Mouse (Mus musculus) limb, embryonic 15.5 days (tissue): ENCODE measurements around the gene Zfp3. TPM values are rescaled to one million over a fixed set of nuclear protein-coding genes. Genes with fewer than 3 reads are reported as not detected.

Experiments
- ATAC-seq: fragments of 200-750 bp; cut with Nextera tagmentation; 2 replicates; pipeline ENCODE4 v1.8.0; 2017; ENCODE audit warnings: low read depth, moderate TSS enrichment; ENCODE audit not compliant: insufficient number of reproducible peaks, low FRiP score, low TSS enrichment
- H3K27ac ChIP-seq: fragments of 300-500 bp; sonication (generic); 2 replicates; pipeline ENCODE4 v1.5.1; 2015; ENCODE audit warnings: moderate library complexity, mild to moderate bottlenecking, inconsistent platforms
- H3K27me3 ChIP-seq: fragments of 300-500 bp; sonication (generic); 2 replicates; pipeline ENCODE4 v1.6.1; 2015; ENCODE audit warnings: inconsistent platforms
- H3K36me3 ChIP-seq: fragments of 300-500 bp; sonication (generic); 2 replicates; pipeline ENCODE4 v1.6.1; 2015; ENCODE audit warnings: inconsistent platforms
- H3K4me1 ChIP-seq: fragments of 300-500 bp; sonication (generic); 2 replicates; pipeline ENCODE4 v1.6.1; 2015; ENCODE audit warnings: inconsistent platforms
- H3K4me2 ChIP-seq: fragments of 300-500 bp; sonication (generic); 2 replicates; pipeline ENCODE4 v1.6.1; 2015; ENCODE audit warnings: mild to moderate bottlenecking, inconsistent platforms
- H3K4me3 ChIP-seq: fragments of 300-500 bp; sonication (generic); 2 replicates; pipeline ENCODE4 v1.5.1; 2015; ENCODE audit warnings: mild to moderate bottlenecking, inconsistent platforms
- H3K9ac ChIP-seq: fragments of 300-500 bp; sonication (generic); 2 replicates; pipeline ENCODE4 v1.6.1; 2015; ENCODE audit warnings: inconsistent platforms
- H3K9me3 ChIP-seq: fragments of 300-500 bp; sonication (generic); 2 replicates; pipeline ENCODE4 v1.6.1; 2016; ENCODE audit warnings: inconsistent platforms
- WGBS: fragments of 180-500 bp; shearing (Covaris S2); methylation state at CpG from one replicate; pipeline ENCODE4 v1.1.7; 2015; 5-methylcytosine and 5-hydroxymethylcytosine counted together
- polyA plus RNA-seq: library from polyadenylated mRNA; unstranded; fragments of >200 nt; fragmentation: Nextera tagmentation; extraction: Ambion mirVana; gene quantifications from 2 replicates; pipeline ENCODE4 v1.2.1, GENCODE M21; 2015

Gene Zfp3
- polyA plus RNA-seq = 7.3 and 7.9 TPM in 2 replicates

DNA sequence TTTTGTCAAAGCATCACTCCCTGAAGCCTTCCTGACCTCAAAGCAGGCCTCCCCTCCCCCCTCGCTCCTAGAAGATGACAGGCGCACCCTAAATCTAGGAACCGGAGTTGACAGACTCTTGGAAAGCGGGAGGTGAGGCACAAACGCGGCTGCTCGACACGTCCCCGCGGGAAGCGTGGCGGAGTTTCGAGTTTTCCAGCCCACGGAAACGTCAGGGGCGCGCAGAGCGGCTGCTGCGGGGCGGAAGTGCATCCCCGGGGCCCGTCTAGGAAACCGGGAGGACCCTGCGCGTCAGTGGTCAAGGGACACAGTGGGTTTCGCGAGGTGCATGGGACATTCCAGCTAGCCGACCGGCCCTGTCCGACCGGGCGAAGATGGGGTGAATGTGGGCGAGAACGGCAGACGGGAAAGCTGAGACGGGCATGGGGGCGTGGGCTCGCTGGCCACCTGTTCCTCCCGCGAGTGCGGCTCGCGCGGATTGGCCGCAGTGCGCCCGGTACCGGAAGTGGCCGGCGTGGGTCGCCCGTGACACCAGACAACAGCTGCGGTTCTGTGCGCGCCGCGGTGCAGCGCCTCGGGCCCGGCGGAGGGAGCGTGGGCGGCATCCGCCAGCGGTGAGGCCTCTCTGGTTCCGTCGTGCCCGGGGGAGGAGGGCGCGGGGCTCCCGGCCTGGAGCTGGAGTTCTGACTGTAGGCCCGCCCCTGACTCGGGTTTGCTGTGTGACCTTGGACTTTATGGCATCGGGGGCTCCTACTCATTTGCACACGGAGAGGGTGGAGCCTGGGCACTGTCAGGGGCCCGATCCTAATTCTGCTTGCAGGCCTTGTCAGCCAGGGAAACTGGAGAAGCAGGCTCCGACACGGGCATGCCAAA, at the start of gene Zfp3:
Gene Zfp3, plus strand, starts transcription at position 274 of the 873 bp plus-strand sequence.
- H3K4me2 ChIP-seq = peak within 1 kb of the TSS; percentile 87
- H3K27ac ChIP-seq = peak within 1 kb of the TSS; percentile 83
- H3K9ac ChIP-seq = peak within 1 kb of the TSS; percentile 69
- H3K4me3 ChIP-seq = peak within 1 kb of the TSS; percentile 74
- ATAC-seq = peak; percentile 80
- no peaks in the 10 kb centered on the region for H3K9me3 ChIP-seq
- H3K36me3 ChIP-seq = peaks cover 4% of the 10 kb centered on the region; the same call in 1 of the 2 replicates
- H3K4me1 ChIP-seq = peaks cover 17% of the 10 kb centered on the region
- WGBS = under 1% methylated on average over 68 of the region's 78 CpGs
- no peaks in the 10 kb centered on the region for H3K27me3 ChIP-seq

DNA sequence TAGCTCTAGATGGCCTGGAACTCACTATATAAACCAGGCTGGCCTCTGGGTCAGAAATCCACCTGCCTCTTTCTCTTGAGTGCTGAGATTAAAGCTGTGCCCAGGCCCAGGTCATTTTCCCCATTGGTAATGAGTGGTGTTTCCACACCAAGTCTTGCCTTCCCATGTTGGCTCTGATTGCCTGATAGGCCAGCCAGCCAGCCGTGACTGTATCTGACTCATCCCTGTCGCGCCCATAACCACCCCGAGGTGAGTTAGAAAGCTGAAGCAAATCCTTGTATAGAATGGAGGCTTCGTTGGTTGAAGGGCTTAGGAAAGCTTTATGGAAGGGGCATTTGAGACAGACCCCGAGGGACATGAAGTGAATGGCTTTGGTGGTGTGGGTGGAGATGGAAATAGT, 48.2 kb upstream of the Zfp3 start:
- ATAC-seq = no peak
- H3K4me2 ChIP-seq = no peak overlapping the region
- 87% methylated on average over 6 of the region's 6 CpGs for WGBS
- no peak overlapping the region for H3K4me3 ChIP-seq
- peaks cover 83% of the 10 kb centered on the region for H3K36me3 ChIP-seq
- no peaks in the 10 kb centered on the region for H3K27me3 ChIP-seq
- H3K27ac ChIP-seq = no peak overlapping the region
- H3K9me3 ChIP-seq = no peaks in the 10 kb centered on the region
- H3K9ac ChIP-seq = no peak overlapping the region
- no peaks in the 10 kb centered on the region for H3K4me1 ChIP-seq

DNA sequence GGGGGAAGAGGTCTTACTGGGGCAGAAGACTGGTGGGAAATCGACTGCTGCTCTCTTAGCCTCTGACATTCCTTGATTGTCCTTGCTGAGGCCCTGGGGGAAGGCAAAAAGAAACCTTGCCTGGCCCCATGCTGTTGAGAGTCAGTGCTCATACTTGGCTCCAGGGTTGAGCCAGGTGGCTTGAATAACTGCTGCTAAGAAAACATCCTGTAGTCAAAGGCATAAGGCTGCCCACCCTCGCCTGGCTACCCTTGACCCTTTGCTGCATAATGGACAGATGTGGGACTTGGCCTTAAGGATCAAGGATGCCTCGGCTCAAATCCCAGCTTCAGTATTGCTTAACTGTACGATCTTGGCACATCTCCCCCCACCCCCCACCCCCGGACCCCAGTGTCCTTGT, 45.5 kb upstream of the Zfp3 start:
- Histone ChIP-seq H3K36me3 (peaks cover 86% of the 10 kb centered on the region), H3K4me3 (no peak overlapping the region), H3K9me3 (no peaks in the 10 kb centered on the region), H3K27ac (no peak overlapping the region), H3K4me1 (no peaks in the 10 kb centered on the region), H3K4me2 (no peak overlapping the region), H3K27me3 (no peaks in the 10 kb centered on the region), H3K9ac (no peak overlapping the region)
- WGBS = 81% methylated on average over 5 of the region's 5 CpGs
- no peak for ATAC-seq

DNA sequence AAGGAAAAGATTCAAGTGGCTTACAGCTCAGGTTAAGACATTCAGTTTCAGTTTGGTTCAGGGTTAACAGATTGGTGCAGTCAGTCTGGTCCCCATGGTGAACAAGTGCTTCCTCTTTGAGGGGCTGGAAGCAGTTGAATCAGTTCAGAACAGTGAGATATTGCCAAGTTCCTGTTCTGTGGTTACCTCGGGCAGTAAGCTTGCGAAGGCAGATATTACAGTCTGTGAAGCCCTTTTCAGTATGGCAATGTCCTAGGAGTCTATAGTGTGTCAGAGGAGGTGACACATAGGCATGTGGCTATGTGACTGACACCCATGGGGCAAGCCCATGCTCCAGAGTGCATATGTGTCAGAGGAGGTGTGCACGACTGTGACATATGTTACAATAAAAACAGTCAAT, 43.4 kb upstream of the Zfp3 start:
- Histone ChIP-seq H3K27ac (no peak overlapping the region), H3K9ac (no peak overlapping the region), H3K4me2 (no peak overlapping the region), H3K4me1 (no peaks in the 10 kb centered on the region), H3K4me3 (no peak overlapping the region), H3K9me3 (no peaks in the 10 kb centered on the region), H3K36me3 (peaks cover 95% of the 10 kb centered on the region), H3K27me3 (no peaks in the 10 kb centered on the region)
- 77% methylated on average over 3 of the region's 3 CpGs for WGBS
- ATAC-seq = no peak

DNA sequence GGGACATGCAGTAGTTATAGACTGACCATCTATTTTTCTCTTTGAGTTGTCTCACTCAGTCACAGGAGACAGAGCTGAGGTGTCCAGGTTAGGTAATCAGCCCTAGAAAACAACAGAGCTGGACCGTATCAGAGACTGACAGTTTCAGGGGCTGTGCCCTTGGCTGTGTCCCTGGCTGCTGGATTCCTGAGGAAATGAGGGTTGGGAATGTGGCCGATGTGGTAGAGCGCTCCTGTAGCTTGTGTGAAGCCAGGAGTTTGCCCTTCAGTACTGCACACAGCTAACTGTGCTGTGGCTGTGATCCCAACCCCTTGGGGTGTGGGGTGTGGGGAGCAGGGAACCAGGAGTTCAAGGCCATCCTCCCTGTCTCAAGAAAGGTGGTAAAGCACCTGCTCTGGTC, 42.9 kb upstream of the Zfp3 start:
- no peak for ATAC-seq
- Histone ChIP-seq H3K4me1 (no peaks in the 10 kb centered on the region), H3K27me3 (no peaks in the 10 kb centered on the region), H3K4me2 (no peak overlapping the region), H3K4me3 (no peak overlapping the region), H3K36me3 (peaks cover 96% of the 10 kb centered on the region), H3K9me3 (no peaks in the 10 kb centered on the region), H3K9ac (no peak overlapping the region), H3K27ac (no peak overlapping the region)
- WGBS = 96% methylated on average over 3 of the region's 3 CpGs

DNA sequence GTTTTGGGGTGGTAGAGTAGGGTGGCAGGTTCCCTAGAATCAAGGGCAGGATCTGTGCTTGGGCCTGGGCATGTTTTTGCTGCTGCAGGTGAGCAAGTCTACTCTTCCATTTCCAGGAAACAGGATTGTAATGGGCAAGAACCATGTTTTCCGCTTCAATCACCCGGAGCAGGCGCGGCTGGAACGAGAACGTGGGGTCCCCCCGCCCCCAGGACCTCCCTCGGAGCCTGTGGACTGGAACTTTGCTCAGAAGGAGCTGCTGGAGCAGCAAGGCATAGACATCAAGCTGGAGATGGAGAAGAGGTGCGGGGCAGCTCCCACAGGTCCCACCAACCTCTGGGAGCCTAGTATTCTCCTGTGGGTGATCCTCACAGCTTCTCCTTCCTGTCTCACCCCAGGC, 39.3 kb upstream of the Zfp3 start:
- H3K27ac ChIP-seq = no peak overlapping the region
- H3K36me3 ChIP-seq = peaks cover 89% of the 10 kb centered on the region
- H3K4me3 ChIP-seq = no peak overlapping the region
- no peak overlapping the region for H3K9ac ChIP-seq
- H3K27me3 ChIP-seq = no peaks in the 10 kb centered on the region
- no peak overlapping the region for H3K4me2 ChIP-seq
- no peaks in the 10 kb centered on the region for H3K4me1 ChIP-seq
- 95% methylated on average over 9 of the region's 9 CpGs for WGBS
- no peak for ATAC-seq
- H3K9me3 ChIP-seq = no peaks in the 10 kb centered on the region

DNA sequence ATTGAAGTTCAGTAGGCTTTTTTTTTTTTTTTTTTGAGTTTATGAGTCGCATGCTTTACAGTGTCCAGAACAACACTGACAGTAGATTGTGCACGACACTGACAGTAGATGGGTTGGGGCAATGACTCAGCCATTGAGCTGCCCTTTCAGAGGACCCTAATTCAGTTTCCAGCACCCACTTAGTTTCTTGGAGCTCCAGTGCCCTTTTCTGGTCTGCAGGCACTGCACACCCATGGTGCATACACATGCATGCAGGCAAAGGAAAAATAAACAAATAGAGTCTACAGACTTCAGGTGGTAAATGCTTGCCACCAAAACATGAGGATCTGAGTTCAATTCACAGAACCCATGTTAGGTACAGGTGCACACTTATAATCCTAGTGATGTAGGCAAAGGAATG, 37.4 kb upstream of the Zfp3 start:
- no peak overlapping the region for H3K27ac ChIP-seq
- H3K4me2 ChIP-seq = no peak overlapping the region
- H3K4me3 ChIP-seq = no peak overlapping the region
- no peaks in the 10 kb centered on the region for H3K4me1 ChIP-seq
- no peak overlapping the region for H3K9ac ChIP-seq
- 82% methylated on average over 2 of the region's 2 CpGs for WGBS
- peaks cover 72% of the 10 kb centered on the region for H3K36me3 ChIP-seq
- no peak for ATAC-seq
- no peaks in the 10 kb centered on the region for H3K27me3 ChIP-seq
- H3K9me3 ChIP-seq = no peaks in the 10 kb centered on the region

DNA sequence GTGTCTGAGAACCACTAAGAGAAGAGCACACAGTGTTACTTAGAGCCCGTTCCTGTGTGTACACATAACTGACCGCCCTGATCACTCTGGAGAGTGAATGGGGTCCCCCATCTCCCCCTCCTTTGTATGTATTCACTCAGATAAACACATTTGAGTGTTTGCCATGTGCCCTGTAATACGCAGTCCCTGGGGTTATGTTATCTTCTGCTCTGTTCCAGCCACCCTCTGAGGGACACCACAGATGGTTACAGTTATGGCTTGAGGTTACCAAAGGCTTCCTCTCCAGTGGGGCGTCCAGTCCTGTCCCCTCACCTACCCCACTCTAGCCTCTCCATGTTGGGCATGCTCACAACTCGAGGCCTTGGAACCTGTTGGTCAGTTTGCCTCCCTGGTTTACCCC, 36.6 kb upstream of the Zfp3 start:
- no peak overlapping the region for H3K9ac ChIP-seq
- 93% methylated on average over 5 of the region's 5 CpGs for WGBS
- no peaks in the 10 kb centered on the region for H3K4me1 ChIP-seq
- no peak overlapping the region for H3K4me2 ChIP-seq
- no peaks in the 10 kb centered on the region for H3K27me3 ChIP-seq
- H3K4me3 ChIP-seq = no peak overlapping the region
- H3K36me3 ChIP-seq = peaks cover 64% of the 10 kb centered on the region
- H3K9me3 ChIP-seq = no peaks in the 10 kb centered on the region
- H3K27ac ChIP-seq = no peak overlapping the region
- ATAC-seq = no peak

DNA sequence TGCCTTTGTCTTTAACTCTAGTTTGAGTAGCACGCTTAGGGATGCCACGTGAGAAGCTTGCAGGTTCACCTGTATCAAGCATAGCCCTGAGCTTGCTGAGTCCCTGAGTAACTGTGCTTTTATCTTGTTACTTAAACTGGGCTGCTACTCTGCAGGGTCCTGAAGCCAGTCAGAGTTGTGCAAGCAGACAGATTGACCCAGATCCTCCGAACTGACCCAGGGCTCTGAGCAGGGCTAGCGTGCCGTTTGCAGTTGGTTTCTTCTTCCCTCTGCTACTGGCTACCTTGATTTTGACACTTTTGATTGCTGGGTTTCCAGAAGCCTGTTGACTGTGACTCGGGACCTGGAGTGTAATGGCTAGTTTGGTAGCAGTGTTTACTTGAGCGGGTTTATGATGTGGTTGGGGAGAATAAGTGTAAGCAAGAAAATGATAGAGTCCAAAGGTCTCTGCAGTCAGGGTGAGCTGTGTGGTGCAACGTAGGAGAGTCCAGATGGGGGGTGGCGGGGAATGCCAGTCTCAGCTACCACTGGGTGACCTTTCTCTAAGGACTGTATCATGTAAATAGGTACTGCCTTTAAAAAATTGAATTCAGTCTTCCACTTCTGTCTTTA, 33.5 kb upstream of the Zfp3 start:
- H3K4me3 ChIP-seq = no peak overlapping the region

DNA sequence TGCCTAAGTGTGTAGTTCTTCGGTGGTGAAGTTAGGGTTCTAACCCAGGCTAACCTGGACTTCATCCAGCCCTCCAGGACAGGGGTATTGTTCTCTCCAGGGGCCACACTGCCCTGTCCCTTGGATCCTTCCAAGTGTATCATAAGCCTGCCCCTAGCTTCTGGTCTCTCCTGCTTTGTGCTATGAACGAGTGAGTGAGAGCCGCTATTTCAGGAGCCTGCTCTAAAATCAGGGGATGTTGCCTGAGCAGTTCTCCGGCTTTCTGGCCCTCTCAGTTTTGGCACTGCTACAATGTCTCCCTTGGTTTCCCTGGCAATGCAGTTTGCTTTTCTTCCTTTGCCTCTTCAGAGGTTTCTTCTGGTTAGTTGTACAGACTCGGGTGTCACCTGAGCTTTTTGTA, 32.8 kb upstream of the Zfp3 start:
- Histone ChIP-seq H3K27ac (no peak overlapping the region), H3K9me3 (no peaks in the 10 kb centered on the region), H3K4me1 (no peaks in the 10 kb centered on the region), H3K27me3 (no peaks in the 10 kb centered on the region), H3K9ac (no peak overlapping the region), H3K4me3 (no peak overlapping the region), H3K36me3 (peaks cover 31% of the 10 kb centered on the region), H3K4me2 (no peak overlapping the region)
- 60% methylated on average over 5 of the region's 5 CpGs for WGBS
- no peak for ATAC-seq

More for the DNA sequence above, 33.5 kb upstream of the Zfp3 start:
- no peak overlapping the region for H3K27ac ChIP-seq
- H3K4me2 ChIP-seq = no peak overlapping the region
- no peak overlapping the region for H3K9ac ChIP-seq
- no peaks in the 10 kb centered on the region for H3K27me3 ChIP-seq
- no peak for ATAC-seq
- no peaks in the 10 kb centered on the region for H3K9me3 ChIP-seq
- peaks cover 37% of the 10 kb centered on the region for H3K36me3 ChIP-seq
- no peaks in the 10 kb centered on the region for H3K4me1 ChIP-seq
- 73% methylated on average over 9 of the region's 9 CpGs for WGBS

DNA sequence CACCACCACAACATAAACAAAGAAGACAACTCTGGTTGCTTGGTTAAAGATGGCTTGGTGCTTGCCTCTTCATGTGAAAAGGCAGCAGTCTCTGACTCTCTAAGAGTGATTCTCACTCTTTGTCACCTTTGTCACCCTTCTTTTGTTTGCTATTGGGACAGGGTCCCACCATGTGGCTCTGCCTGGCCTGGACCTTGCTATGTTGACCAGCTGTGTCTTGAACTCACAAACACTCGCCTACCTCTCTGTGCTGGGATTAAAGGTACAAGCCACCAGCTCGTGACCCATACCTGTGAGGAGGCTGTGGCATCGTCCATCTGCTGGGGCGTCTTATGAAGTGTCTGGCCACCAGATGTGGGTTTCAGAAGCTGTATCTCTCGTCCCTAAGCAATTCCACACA, 30.8 kb upstream of the Zfp3 start:
- Histone ChIP-seq H3K36me3 (peaks cover 10% of the 10 kb centered on the region), H3K9me3 (no peaks in the 10 kb centered on the region), H3K27me3 (no peaks in the 10 kb centered on the region), H3K4me3 (no peak overlapping the region), H3K4me2 (no peak overlapping the region), H3K4me1 (no peaks in the 10 kb centered on the region), H3K9ac (no peak overlapping the region), H3K27ac (no peak overlapping the region)
- WGBS = 30% methylated on average over 5 of the region's 5 CpGs
- ATAC-seq = no peak

DNA sequence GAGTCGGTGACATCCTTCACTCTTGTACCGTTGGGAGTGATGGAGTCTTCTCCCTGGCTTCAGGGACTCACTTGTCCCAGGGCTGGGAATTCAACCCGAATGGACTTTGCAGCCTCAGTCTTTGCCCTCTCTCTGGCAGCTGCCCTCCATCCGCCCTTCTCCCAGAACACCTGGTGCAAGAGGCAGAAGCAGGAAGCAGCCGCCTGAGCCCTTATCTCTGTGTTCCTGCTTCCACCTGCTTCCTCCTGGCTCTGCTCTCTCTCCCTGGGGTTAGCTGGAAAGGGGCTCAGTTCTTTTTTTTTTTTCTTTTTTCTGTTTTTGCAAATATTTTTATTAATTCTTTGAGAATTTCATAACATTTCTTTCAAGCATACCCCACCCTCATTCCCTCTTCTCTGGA, 26.3 kb upstream of the Zfp3 start:
- H3K4me3 ChIP-seq = no peak overlapping the region
- no peaks in the 10 kb centered on the region for H3K9me3 ChIP-seq
- no peaks in the 10 kb centered on the region for H3K36me3 ChIP-seq
- WGBS = 67% methylated on average over 5 of the region's 5 CpGs
- no peak for ATAC-seq
- H3K4me1 ChIP-seq = no peaks in the 10 kb centered on the region; the same call in 1 of the 2 replicates
- H3K27ac ChIP-seq = no peak overlapping the region
- H3K9ac ChIP-seq = no peak overlapping the region
- no peaks in the 10 kb centered on the region for H3K27me3 ChIP-seq
- no peak overlapping the region for H3K4me2 ChIP-seq
